Mouse (Mus musculus) liver, adult 2 months (tissue): ENCODE measurements around the gene Bub1b. TPM values are rescaled to one million over a fixed set of nuclear protein-coding genes. Genes with fewer than 3 reads are reported as not detected.

Experiments used
- DNase-seq: peaks from one replicate; pipeline ENCODE4 v3.0.0-alpha.2; 2011; ENCODE audit warnings: low read depth, low spot score; ENCODE audit errors: extremely low read depth
- H3K27ac ChIP-seq: fragments of 200-500 bp; replicated peaks from 2 replicates; pipeline ENCODE4 v1.5.1; 2012; ENCODE audit warnings: low read depth, mild to moderate bottlenecking, control low read depth, inconsistent platforms, low read length; ENCODE audit not compliant: insufficient read depth
- H3K27me3 ChIP-seq: fragments of 200-500 bp; 2 replicates; pipeline ENCODE4 v1.6.1; 2012; ENCODE audit warnings: mild to moderate bottlenecking, moderate library complexity, low read length, inconsistent platforms; ENCODE audit not compliant: control insufficient read depth, insufficient read depth
- H3K36me3 ChIP-seq: fragments of 200-500 bp; 2 replicates; pipeline ENCODE4 v1.6.1; 2012; ENCODE audit warnings: low read length, inconsistent platforms; ENCODE audit not compliant: control insufficient read depth, insufficient read depth
- H3K4me1 ChIP-seq: fragments of 200-500 bp; 2 replicates; pipeline ENCODE4 v1.6.1; 2011; ENCODE audit warnings: low read length; ENCODE audit not compliant: control insufficient read depth, insufficient read depth
- H3K4me3 ChIP-seq: fragments of 200-500 bp; 2 replicates; pipeline ENCODE4 v1.5.1; 2011; ENCODE audit warnings: low read depth, mild to moderate bottlenecking, control low read depth, low read length, moderate library complexity; ENCODE audit not compliant: insufficient read depth
- H3K79me2 ChIP-seq: fragments of 200-500 bp; 2 replicates; pipeline ENCODE4 v1.6.1; 2012; ENCODE audit warnings: inconsistent platforms, mild to moderate bottlenecking, low read length, moderate library complexity; ENCODE audit not compliant: control insufficient read depth, insufficient read depth
- H3K9ac ChIP-seq: fragments of 200-500 bp; 2 replicates; pipeline ENCODE4 v1.6.1; 2012; ENCODE audit warnings: low read depth, mild to moderate bottlenecking, control low read depth, inconsistent platforms, low read length
- CTCF ChIP-seq: fragments of 200-500 bp; IDR thresholded peaks from 2 replicates; pipeline ENCODE4 v1.5.1; 2011; ENCODE audit warnings: low read depth, low read length, control low read depth
- POLR2A ChIP-seq: fragments of 200-500 bp; IDR thresholded peaks from 2 replicates; pipeline ENCODE4 v1.6.1; 2011; ENCODE audit warnings: low read length, control low read depth; ENCODE audit not compliant: insufficient read depth; ENCODE audit errors: extremely low read depth
- WGBS: fragments of 180-500 bp; shearing (Covaris S2); methylation state at CpG from one replicate; pipeline ENCODE4 v1.1.7; 2018; 5-methylcytosine and 5-hydroxymethylcytosine counted together
- polyA plus RNA-seq: library from polyadenylated mRNA; depleted of rRNA; stranded (reverse); fragments of >200 nt; gene quantifications from 2 replicates; pipeline ENCODE4 v1.2.3, GENCODE M21; 2012
- total RNA-seq: library from RNA; depleted of rRNA; stranded (reverse); fragments of >200 nt; gene quantifications from 2 replicates; pipeline ENCODE4 v1.2.3, GENCODE M21; 2014

Bub1b gene
- total and polyA plus RNA-seq, 2 experiments = 0.21 to 0.65 TPM

- H3K9ac ChIP-seq = no peak overlapping the region
- no peak overlapping the region for H3K27ac ChIP-seq
- no peaks in the 10 kb centered on the region for H3K79me2 ChIP-seq
- no peak overlapping the region; the same call in 1 of the 2 replicates for H3K4me3 ChIP-seq
- DNase-seq = no peak
- peaks cover 8% of the 10 kb centered on the region; the same call in 1 of the 2 replicates for H3K27me3 ChIP-seq
- no peak for TF ChIP-seq CTCF
- TF ChIP-seq POLR2A = no peak
- H3K4me1 ChIP-seq = no peaks in the 10 kb centered on the region
- H3K36me3 ChIP-seq = no peaks in the 10 kb centered on the region
- 56% methylated on average over 19 of the region's 19 CpGs for WGBS
These were observed 66.1 kb downstream of the Bub1b start for GRCm38 (mm10) chr2:118663804-118664766.

DNA sequence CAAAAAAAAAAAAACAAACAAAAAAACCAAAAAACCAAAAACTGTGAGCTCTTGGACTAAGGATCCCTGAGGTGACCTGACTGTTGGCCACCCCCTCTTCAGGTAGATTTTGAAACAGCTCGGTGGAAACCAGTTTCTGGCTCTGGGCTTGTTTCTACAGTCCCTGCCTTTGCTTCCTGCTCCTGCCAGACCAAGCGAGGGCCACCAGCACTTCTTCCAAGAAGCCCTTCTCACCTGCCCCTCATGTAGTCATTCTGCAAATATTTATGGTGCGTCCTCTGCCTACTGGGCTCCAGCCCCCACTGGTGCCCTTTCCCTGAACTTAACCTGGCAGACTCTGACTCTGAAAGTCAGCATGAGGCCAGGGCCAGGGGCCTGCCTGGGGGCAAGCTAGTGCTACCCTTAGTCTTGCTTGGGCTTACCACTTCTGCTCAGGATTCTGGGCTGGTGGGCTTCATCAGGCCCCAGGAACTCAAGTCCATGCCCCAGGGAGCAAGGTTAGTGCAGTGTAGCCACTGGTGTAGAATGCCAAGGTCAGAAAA lies 67.0 kb downstream of the Bub1b start:
- Histone ChIP-seq H3K36me3 (no peaks in the 10 kb centered on the region), H3K79me2 (no peaks in the 10 kb centered on the region), H3K4me1 (no peaks in the 10 kb centered on the region), H3K9ac (no peak overlapping the region), H3K27me3 (peaks cover 8% of the 10 kb centered on the region; the same call in 1 of the 2 replicates), H3K4me3 (no peak overlapping the region), H3K27ac (no peak overlapping the region)
- no peak for DNase-seq
- WGBS = 71% methylated on average over 3 of the region's 3 CpGs
- TF ChIP-seq CTCF = no peak
- TF ChIP-seq POLR2A = no peak

GRCm38 (mm10) chr2:118665616-118666015 lies 67.6 kb downstream of the Bub1b start:
- Histone ChIP-seq H3K79me2 (no peaks in the 10 kb centered on the region), H3K27ac (no peak overlapping the region), H3K9ac (no peak overlapping the region)

GRCm38 (mm10) chr2:118667181-118667580 lies 69.2 kb downstream of the Bub1b start:
- Histone ChIP-seq H3K4me1 (no peaks in the 10 kb centered on the region), H3K27me3 (peaks cover 8% of the 10 kb centered on the region; the same call in 1 of the 2 replicates), H3K79me2 (no peaks in the 10 kb centered on the region), H3K36me3 (no peaks in the 10 kb centered on the region), H3K9ac (no peak overlapping the region), H3K27ac (no peak overlapping the region), H3K4me3 (no peak overlapping the region)
- no peak for DNase-seq
- no peak for TF ChIP-seq POLR2A
- no peak for TF ChIP-seq CTCF
- 59% methylated on average over 5 of the region's 5 CpGs for whole genome bisulfite sequencing

More at GRCm38 (mm10) chr2:118665616-118666015, 67.6 kb downstream of the Bub1b start:
- WGBS = 92% methylated on average over 4 of the region's 4 CpGs
- no peak overlapping the region for H3K4me3 ChIP-seq
- no peak for TF ChIP-seq POLR2A
- no peak for TF ChIP-seq CTCF
- no peak for DNase-seq
- no peaks in the 10 kb centered on the region for H3K4me1 ChIP-seq
- peaks cover 8% of the 10 kb centered on the region; the same call in 1 of the 2 replicates for H3K27me3 ChIP-seq
- no peaks in the 10 kb centered on the region for H3K36me3 ChIP-seq

- Histone ChIP-seq H3K27me3 (no peaks in the 10 kb centered on the region), H3K79me2 (no peaks in the 10 kb centered on the region), H3K27ac (no peak overlapping the region), H3K4me1 (no peaks in the 10 kb centered on the region), H3K9ac (no peak overlapping the region), H3K4me3 (no peak overlapping the region), H3K36me3 (no peaks in the 10 kb centered on the region)
- DNase-seq = no peak
- no peak for TF ChIP-seq POLR2A
- TF ChIP-seq CTCF = no peak
- WGBS = 79% methylated on average over 6 of the region's 6 CpGs
These were observed 71.2 kb downstream of the Bub1b start for GRCm38 (mm10) chr2:118669245-118669644.

- TF ChIP-seq CTCF (no peak), POLR2A (no peak)
- Histone ChIP-seq H3K4me1 (no peaks in the 10 kb centered on the region), H3K36me3 (no peaks in the 10 kb centered on the region), H3K4me3 (no peak overlapping the region), H3K27me3 (no peaks in the 10 kb centered on the region), H3K9ac (no peak overlapping the region), H3K79me2 (no peaks in the 10 kb centered on the region), H3K27ac (no peak overlapping the region)
- 49% methylated on average over 2 of the region's 2 CpGs for WGBS
- no peak for DNase-seq
These were observed 71.8 kb downstream of the Bub1b start for GRCm38 (mm10) chr2:118669785-118670184.
